Mouse (Mus musculus): Measurements from ENCODE around the gene Sirt5.

Gene Sirt5

DNA sequence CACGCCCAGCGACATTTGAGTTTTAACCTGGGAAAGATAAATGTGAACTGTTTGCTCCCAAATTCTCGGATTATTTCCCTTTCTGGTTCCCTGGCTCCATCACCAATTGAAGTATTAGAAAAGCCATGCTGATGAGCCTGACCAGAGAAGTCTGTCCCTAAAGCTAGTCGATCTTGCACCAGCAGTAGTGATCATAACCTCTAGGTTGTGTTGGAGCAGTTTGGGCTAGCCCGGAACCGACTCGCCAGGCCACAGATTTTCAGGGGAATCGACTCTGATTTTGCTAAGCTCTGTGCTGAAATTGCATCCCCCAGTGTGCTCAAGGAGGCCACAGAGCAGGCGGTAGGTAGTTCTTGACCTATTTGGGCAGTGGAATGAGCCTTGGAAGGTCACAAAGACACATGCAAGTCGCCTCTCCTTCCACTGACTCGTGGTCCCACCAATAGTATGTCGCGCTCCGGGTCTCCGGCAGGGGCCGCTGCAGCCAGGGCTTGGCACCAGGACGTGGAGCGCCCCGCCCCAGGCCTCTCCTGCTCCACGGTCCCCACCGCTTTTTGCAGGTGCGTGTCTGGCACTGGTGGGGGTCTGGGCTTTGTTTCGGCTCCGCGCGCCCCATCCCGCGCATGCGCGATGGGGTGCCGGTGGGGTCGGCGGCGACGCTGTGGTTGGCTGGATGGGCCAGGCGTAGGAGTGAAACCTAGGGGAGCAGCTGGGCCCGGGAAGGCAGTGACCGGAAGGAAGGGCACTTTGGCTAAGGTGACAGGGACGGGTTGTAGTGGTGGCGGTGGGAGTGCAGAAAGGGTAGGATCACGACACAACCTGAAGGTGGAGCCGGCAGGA lies at the start of gene Sirt5:
TSS of gene Sirt5 (plus strand) at position 512 of the 840 bp plus-strand sequence.
- DNase-seq (ENCODE audit: low spot score), result peak; percentile 86

DNA sequence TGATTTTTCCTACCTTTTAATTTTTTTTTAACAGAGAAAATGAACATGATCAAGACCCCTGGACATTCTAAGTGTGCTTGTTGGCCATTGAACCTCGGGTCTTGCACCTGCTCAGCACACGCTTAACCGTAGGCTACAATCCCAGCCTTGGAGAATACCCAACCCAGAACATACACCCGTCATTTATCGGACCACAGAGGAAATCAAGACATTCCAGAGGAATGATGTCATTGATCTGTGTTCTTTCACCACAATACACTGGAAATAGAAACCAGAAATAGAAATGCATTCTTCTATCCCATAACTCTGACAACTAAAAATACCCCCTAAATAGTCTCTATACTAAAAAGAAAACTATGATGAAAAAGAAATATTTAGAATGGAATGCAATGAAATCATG lies 47.9 kb upstream of the Sirt5 start:
- DNase-seq (ENCODE audit: low spot score), result no peak

DNA sequence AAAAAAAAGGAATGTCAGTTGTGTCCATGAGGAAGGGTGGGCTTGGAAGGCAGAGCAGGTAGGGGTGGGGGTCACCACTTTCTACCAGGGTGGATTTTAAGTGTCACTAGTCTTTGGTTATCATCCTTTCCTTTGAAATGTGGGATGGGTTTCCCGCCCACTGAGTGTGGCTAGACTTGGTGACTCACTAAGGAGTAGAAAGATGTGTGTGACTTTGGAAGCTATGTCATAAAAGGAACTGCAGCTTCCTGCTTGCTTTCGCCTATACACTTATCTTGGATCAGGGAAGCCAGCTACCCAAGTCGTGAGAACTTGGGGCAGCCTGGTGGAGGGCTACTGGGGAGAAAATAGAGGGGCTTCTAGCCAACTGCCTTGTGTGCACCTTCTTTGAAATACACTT lies 45.9 kb upstream of the Sirt5 start:
- DNase-seq (ENCODE audit: low spot score), result no peak

DNA sequence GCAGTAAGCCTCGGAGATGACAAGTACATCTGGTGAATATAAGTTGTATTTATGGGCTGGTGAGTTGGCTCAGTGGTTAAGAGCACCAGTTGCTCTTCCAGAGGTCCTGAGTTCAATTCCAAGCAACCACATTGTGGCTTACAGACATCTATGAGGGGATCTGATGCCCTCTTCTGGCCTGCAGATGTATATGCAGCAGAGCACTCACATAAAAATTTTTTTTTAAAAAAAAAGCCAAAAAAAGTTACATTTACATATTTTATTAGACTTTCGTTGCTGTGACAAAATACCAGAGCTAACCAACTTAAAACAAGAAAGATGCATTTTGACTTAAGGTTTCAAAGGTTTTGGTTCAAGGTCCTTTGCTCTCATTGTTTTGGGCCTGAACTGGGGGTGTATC lies 43.8 kb upstream of the Sirt5 start:
- no peak for DNase-seq (ENCODE audit: low spot score)

DNA sequence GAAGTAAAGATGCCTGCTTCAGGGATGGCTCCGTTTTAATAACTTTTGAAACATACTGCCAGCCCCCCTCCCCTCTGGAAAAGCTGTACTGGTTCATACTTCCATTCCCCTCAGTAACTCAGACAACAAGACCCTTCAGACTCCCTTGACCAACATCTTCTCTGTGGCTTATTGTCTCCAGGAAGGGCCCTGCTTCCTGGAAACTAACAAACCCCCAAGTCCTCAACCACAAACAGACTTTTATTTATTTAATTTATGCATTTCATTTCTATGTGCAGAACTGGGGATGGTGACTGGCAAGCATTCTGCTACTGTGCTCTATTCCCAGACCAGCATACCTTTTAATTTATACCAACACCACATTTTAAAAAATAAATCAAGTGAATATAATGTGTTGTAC lies 39.9 kb upstream of the Sirt5 start:
- DNase-seq (ENCODE audit: low spot score), result no peak

DNA sequence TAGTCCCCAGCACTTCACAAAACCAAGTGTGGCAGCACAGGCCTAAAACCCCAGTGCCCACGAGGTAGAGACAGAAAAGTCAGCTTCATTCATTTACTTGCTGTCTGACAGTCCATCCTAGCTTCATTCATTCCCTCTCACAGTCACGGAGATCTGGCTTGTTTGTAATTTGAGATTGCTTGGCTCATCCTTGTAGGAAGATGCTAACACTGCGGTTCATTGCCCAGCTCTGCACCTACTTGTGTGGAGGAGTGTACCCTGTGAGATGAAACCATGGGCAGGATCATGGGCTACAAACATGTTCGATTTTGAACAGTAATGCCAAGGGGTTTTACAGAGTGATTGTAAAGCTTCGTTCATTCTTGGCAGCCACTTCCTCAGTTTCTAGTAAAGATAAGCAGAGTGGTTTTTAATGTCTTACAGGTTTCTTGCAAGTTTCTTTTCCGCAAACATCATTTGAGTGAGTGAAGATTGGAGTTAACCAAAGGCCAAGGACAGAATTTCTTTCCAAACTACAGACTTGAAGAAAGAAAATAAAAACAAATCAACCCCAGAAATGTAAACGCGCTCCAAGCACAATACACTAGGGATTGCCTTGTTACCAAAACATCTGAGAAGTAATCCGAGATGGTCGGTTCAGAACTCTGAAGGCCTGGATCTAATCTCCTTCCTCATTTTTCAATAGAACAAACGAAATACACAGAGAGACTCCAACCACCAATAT lies 33.4 kb upstream of the Sirt5 start:
- DNase-seq (ENCODE audit: low spot score), result no peak

DNA sequence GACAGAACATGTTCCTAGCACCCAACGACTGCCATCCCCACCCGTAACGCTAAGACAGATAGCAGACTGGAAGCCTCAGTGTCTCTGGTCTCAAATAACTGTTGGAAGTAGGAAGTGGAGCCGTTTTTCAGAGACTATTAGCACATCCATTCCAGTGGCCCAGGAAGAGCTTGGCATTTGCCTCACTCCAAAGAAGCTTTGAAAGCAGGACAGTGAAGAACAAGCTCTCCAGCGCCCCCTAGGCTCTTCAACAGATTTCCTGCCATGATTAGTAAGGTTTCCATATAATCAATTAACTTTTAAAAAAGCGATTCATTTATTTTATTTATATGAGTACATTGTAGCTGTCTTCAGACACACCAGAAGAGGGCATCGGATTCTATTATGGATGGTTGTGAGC lies 32.7 kb upstream of the Sirt5 start:
- DNase-seq (ENCODE audit: low spot score), result no peak

DNA sequence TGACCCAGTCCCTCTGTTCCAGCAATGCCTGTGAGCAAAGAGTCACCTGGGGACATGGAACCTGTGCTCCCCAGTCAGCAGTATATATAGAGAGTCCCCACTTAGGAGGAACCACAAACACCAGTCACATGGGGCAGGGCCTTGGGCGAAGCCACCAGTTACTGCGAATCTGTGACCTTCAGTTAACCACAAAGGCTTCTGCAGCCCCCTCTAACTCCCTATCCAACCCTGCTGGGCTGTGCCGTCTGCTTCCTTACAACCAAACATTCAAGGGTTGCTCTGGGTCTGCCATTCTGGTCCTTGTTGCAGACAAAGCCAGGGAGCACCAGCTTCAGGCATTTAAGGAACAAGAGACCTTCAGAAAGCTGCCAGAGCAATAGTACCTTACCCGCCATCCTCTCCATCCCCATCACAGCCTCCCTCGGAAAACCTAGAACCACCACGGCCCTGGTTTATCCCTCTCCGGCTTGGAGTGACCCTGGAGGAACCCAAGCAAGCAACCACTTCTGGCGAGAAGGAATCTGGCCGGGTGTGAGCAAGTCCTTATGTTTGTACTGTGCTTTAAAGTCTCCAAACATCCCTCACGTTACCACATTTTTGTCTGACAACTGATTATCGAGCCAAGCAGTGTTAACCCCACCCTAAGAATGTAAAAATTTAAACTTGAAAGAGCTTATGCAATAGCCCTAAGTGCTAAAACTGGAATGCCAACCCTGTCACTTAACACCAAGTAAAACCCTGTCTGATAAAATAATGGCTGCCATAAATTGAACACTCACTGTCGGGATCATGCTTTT lies 28.7 kb upstream of the Sirt5 start:
- DNase-seq (ENCODE audit: low spot score), result no peak

DNA sequence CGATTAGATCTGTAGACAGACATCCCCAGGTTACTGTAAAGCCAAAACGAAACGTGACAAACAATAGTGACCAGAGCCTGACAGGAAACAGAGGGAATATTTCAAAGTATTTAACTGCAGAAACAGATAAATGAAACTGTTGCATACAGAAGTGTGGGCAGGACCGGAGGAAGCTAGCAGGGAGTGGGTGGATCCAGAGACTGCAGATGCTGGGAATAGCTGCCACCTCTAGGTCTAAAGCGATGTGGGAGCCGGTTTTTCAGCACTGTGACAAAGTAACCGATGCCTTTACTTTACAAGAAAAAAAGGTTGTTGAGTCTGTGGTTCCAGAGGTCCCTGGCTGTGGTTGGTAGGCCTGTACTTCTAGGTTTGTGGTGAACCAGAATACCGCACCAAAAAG lies 27.3 kb upstream of the Sirt5 start:
- no peak for DNase-seq (ENCODE audit: low spot score)

DNA sequence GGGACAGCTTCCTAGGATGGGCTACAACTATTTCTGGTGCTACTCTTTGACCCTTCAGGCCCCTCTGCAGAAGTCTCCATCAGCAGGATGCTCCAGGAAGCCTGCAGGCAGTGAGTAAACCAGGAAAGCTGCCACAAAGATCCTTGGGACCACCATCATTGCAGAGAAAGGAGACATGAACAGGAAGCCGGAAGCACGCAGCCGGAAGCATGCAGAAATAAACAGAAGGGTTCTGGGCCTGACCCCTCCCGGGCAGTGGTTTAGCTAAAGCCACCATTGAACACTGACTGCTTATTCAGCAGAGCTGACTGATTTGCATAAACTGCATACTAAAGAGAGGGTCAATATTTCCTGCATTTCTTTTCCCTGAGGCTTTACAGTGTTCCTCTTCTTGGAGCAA lies 26.7 kb upstream of the Sirt5 start:
- DNase-seq (ENCODE audit: low spot score), result no peak

DNA sequence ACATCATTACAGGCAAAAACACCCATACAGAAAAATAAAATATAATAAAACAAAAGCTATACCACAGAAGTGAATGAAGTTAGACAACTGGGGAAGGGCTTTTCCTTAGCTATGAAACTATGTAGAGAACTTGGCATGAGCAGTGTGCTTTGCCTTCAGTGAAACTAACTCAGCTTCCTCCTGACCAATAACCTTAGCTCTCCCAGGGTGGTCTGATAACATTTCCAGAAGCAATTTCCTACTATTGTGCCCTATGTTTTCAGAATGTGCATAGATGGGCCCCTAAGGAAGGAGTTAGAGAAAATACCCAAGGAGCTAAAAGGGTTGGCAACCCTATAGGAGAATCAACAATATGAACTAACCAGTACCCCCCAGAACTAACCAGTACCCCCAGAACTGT lies 18.5 kb upstream of the Sirt5 start:
- DNase-seq (ENCODE audit: low spot score), result no peak

DNA sequence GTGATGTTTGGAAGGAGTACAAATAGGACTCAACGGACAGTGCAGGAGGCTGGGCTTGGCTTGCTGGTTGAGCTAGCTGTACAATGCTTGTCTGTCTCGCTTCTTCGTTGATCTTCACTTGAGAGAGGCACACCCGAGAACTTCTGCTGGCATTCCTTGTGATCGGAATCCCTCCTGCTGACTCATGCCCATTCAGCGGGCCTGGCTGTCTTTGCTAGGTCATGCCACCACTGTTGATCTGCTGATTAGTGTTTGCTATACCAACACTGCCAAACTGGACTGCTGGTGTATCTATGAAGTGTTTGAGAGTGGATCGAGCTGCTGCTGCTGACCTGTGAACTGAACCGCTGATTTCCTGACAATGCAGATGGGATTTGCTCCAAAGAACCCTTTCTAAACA lies 15.9 kb upstream of the Sirt5 start:
- no peak for DNase-seq (ENCODE audit: low spot score)

DNA sequence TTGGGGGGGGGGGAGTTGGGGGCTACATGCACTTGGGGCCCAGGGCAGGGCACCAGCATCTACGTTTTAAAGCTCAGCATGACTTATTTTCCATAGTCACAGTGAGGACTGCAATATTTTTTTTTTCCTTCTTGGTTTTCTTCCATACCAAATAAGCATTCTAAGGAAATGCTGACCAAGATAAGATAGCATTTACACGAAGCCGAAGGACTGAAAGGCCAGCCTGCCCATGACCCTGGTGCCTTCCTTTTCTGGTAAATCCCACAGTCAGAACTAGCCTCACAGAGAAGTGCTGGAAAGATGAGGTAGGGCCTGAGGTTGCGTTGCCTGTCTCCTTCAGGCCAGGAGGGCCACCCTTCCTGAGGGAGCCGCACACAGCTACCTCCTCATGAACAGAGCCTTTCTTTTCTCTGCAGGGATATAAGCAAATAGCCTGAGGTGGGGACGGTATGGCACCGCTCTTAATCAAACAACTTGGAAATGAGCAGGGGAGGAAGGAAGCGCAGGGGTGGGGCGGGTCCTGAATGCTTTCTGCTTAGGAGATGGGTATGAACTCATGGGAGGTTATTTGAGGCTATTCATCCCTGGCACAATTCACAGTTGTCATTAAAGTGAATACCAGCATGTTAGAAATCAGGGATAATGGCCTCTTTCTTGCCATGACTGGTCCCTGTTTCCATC lies 14.7 kb upstream of the Sirt5 start:
- DNase-seq (ENCODE audit: low spot score), result no peak

DNA sequence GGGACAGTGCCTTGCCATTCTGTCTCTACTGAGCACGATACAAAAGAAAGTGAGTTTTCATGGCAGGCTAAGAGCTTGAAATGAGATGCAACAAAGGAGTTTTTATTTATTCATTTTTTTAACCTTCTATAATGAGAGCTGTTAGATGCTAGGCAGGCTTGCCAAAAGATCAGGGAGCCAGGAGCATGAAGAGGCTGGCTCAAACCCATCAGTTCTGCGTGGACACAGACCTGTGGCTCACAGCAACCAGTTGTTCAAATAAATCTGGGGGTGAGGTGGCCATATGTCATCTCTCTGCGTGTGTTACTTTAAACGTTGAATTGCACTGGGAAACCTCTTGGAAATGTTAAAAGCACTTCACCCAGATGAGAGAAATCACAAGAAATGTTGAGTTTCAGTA lies 11.9 kb upstream of the Sirt5 start:
- DNase-seq (ENCODE audit: low spot score), result no peak

DNA sequence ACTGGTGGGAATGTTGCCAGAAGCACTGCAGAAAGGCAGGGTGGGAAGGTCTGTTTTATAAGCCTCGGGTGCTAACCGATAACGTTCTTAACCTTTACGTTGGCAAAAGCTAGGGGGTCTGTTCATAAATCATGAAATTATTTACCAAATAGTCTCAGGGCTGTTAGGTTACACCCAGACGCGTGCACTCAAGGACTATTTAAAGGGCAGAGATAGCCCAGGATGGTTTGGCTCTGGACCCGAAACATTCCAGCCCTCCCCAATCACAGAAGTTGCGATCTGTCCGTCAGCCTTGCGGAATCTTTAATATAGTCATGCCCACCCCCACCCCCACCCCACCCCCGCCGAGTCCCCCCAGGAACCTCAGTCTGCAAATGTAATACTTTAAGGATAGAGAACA lies 10.9 kb upstream of the Sirt5 start:
- no peak for DNase-seq (ENCODE audit: low spot score)

DNA sequence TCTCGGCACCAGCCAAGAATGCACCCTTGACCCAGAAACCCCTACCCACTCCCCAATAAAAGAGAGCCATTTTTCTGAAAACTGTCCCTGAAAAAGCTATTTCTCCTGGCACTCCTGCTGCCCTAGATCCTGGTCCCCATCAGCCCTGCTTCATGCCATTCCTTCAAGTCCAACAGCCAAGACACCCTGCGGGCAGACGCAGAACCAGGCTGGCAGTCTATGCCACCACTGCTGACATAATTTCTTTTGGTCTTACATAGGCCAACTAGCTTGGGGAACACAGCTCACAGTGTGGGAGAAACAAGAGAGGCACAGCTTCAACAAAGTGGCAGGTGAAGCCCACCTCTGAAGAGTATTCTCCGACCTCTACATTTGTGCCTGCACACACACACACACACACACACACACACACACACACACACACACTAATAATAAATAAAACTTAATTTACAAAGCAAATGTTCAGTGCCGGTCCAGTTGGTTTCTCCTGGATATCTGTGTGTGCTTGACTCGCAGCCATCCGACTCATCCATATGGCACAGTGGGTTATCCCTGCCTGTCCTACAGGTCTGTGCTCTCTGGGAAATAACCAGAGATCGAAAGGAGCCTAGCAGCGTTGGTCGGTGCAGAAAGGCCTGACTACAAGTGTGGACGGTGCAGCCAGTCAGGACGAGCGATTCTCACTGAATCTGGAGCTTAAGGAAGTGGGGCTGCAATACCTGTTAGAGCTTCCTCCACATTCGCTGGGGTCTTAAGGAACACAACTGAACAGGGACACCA lies 8.8 kb upstream of the Sirt5 start:
- DNase-seq (ENCODE audit: low spot score), result no peak

DNA sequence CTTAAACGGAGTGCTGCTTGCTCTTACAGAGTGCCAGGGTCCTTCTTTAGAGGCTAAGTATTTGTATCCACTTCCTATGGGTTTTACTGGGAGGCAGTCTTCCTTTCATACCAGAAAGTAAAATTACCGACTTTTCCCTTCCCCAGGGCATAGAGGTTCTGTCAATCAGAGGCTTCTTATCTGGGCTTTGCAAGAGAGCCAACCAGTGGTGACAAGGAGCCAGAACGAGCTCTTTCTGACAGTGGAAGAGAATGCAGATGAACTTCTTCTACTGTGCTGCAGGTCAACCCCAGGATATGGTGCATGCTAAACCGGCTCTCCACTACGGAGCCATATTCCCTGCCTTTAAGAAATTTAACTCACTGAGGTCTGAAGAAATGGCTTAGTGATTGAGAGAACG lies 4.8 kb upstream of the Sirt5 start:
- no peak for DNase-seq (ENCODE audit: low spot score)

DNA sequence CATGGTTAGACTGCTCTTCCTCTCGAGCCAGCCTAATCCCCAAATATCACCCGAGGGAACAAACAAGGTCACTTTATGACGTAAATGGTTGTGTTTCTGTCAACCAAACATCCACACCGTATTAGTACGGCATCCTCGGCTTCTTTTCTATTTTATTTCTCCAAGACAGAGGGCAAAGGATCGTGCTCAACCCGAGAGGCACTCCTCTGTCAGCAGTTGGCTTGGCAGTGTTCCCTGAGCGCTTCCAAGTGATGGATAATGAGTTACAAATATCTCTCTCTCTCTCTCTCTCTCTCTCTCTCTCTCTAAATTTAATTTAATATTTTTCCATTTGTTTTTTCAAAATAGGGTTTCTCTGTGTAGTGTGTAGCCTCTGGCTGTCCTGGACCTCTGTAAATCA lies 2.9 kb upstream of the Sirt5 start:
- DNase-seq (ENCODE audit: low spot score), result no peak

DNA sequence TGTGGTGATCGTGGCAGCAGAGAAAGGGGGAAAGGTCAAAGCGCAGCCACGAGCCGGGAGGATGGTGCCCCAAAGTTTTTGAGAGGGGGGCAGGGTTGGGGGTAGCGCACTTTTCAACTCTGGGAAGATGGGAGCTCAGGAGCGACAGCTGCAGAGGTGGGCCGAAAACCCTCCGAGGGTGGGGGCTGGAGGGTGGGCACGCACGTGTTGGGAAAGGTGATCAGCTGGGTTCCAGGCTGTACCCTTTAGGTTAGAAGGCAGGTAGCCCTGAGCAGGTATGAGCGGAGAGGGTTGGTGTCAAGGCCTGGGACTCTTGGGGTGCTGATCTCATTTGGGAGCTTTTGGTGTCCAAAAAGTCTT lies 509 bp downstream of the Sirt5 start:
- no peak for DNase-seq (ENCODE audit: low spot score)

DNA sequence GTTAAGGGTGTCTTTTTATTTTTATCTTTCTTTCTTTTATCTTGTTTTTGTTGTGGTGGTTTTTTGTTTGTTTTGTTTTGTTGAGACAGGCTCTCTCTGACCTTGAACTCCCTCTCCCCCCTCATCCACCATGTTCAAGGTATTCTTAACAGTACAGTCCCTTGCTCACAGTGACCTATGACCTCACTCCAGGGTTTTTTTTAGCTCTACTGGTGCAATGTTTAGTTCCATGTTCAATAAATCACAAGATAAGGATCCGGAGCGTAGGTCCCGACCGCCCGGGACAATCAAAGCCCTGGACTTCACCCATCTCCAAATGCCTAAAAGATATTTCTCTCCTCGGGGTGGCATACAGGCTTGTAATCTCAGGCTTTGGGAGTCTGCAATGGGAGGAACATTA lies 4.8 kb downstream of the Sirt5 start:
- DNase-seq (ENCODE audit: low spot score), result no peak

DNA sequence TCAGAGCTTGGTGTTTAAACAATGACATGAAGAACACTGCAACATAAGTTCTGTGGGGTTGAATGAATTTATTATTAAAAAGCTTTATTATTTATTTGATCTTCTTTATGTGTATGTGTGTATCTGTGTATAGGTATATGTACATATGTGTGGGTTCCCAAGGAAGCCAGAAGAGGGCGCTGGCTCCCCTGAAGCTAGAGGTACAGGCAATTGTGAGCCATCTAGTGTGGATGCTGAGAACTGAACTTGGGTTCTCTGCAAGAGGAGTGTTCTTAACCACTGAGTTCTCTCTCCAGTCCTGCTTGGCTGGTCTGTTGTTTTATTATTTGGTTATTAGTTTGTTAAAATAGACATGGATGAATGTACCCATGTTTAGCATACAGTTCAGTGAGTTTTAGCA lies 7.6 kb downstream of the Sirt5 start:
- DNase-seq (ENCODE audit: low spot score), result no peak

DNA sequence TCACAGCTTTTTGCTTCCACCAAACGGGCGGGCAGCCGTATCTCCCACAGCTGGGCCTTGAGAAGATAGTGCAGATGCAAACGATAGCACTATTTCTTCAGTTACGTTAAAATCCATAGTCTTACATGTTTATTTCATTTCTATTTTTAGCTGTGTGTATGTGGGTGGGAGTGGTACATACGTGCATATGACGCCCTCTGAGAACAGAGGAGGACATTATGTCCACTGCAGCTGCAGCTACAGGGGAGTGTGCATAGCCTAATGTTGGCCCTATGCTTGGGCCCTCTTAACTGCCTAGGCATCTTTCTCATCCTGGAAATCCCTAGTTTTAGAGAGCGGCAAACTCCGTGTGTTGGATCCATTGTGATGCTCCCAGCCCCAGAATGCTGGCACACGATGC lies 8.9 kb downstream of the Sirt5 start:
- no peak for DNase-seq (ENCODE audit: low spot score)
